Mouse (Mus musculus) mouse embryonic stem cell (cell line): ENCODE measurements around the gene H3f3a.
"Not testable (repeated sequence)": the region's sequence is repeated elsewhere in the genome, so short reads cannot be mapped to it uniquely, and the experiment has no call there.

Experiments
- in situ Hi-C, 2 experiments: fragments of 300-500 bp; cut with MboI; formaldehyde crosslinking; loops; 1 replicate in 1 of 2; 3 replicates in 1 of 2; pipeline ENCODE4 v1.14.3; 2019 to 2020; ENCODE audit warnings: low sequenced_read_pairs in 2 of 2, low pct_unique_long_range_greater_than_20kb in 1 of 2, mixed read lengths in 1 of 2; ENCODE audit not compliant: unreplicated experiment in 1 of 2

Gene H3f3a

GRCm38 (mm10) chr1:180813885-180814740, at the start of gene H3f3a:
Gene H3f3a, minus strand, starts transcription at chr1:180813943.
- in situ Hi-C loops: no loop called here

GRCm38 (mm10) chr1:180860030-180860429, 46.3 kb upstream of the H3f3a start:
- in situ Hi-C loops: loop anchor here (25.0 kb wide), 1 partner anchor 277 kb away; the partner anchor contains the start of genes Cnih4 (in 2 of the 2) and Nvl (in 2 of the 2)

GRCm38 (mm10) chr1:180858763-180859162, 45.0 kb upstream of the H3f3a start:
- in situ Hi-C loops: loop anchor here (25.0 kb wide), 1 partner anchor 279 kb away; the partner anchor contains the start of genes Cnih4 (in 2 of the 2) and Nvl (in 2 of the 2)

GRCm38 (mm10) chr1:180850316-180851270, 36.9 kb upstream of the H3f3a start, which contains the start of gene Sde2:
Gene Sde2, plus strand, starts transcription at chr1:180851127.
- in situ Hi-C loops: loop anchor here (25.0 kb wide), 1 partner anchor 287 kb away; the partner anchor contains the start of genes Cnih4 (in 2 of the 2) and Nvl (in 2 of the 2)

- in situ Hi-C loops: loop anchor here (25.0 kb wide), 1 partner anchor 288 kb away; the partner anchor contains the start of genes Cnih4 (in 2 of the 2) and Nvl (in 2 of the 2)
Measured at GRCm38 (mm10) chr1:180849701-180850301, 36.1 kb upstream of the H3f3a start.

- in situ Hi-C loops: no loop called here
Measured at GRCm38 (mm10) chr1:180848511-180849241, 34.9 kb upstream of the H3f3a start.

GRCm38 (mm10) chr1:180848114-180848510, 34.4 kb upstream of the H3f3a start:
- in situ Hi-C loops: no loop called here

- in situ Hi-C loops: no loop called here
Measured at GRCm38 (mm10) chr1:180841561-180842300, 28.0 kb upstream of the H3f3a start.

GRCm38 (mm10) chr1:180839201-180839910, 25.6 kb upstream of the H3f3a start:
- in situ Hi-C loops: no loop called here

GRCm38 (mm10) chr1:180838014-180838413, 24.3 kb upstream of the H3f3a start:
- in situ Hi-C loops: no loop called here

GRCm38 (mm10) chr1:180837186-180837585, 23.4 kb upstream of the H3f3a start:
- in situ Hi-C loops: no loop called here

- in situ Hi-C loops: not testable (repeated sequence)
Measured at GRCm38 (mm10) chr1:180836467-180836866, 22.7 kb upstream of the H3f3a start.

GRCm38 (mm10) chr1:180835273-180836015, 21.7 kb upstream of the H3f3a start:
- in situ Hi-C loops: no loop called here

- in situ Hi-C loops: no loop called here
Measured at GRCm38 (mm10) chr1:180830588-180831346, 17.0 kb upstream of the H3f3a start.

GRCm38 (mm10) chr1:180830175-180830574, 16.4 kb upstream of the H3f3a start:
- in situ Hi-C loops: no loop called here
